Comparison of ENCODE assay signal across 9 mouse cellular contexts in the genomic region with DNA sequence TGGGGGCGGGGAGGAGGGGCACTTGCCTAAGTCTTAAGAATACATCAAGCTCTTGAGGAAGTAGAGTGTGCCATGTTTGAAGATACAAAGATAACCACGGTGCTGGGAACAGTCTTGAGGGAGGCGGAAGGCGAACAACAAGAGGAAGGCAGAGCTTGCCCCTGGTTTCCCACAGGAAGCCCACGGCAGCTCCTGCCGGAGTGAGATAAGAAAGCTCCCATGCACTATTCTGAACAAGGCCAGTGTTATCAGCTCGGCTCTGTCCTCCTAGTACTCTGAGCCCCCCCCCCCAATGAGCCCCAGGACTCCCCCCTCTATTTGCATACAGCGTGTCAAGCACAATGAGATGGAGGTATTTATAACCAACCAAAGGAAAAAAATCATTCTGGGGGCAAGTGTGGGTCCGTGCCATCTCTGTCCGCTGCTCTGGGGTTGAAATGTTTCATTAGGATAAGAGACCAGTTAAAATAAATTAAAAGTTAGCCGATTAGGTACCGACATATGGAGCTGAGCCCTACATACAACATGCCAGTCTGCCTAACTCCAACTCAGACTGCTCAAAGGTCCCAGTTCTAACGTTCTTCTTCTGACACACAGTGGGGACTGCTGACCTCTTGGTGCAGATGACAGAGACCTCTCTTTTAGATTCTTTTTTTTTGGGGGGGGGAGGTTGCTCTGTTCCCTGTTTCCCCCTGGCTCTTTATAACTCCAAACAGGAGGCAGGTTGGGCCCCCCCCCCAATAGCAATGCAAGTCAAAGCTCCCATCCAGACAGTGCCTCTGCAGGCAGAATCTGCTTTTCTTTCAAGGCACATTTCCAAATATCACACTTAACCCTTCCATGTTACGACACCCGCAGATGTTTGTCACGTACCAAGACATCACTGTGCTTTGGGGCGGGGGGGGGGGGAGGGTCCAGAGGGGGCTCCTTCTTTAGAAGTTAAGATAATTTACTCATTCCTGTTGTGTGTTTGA.
DNase-seq lines count a peak whose midpoint lies in the region; ATAC-seq and TF ChIP-seq lines count a peak whose summit lies in the region.
"Had no signal": no experiment of that assay in that cellular context is flagged by ENCODE, and none has a peak within 500 bp of the region (broad histone marks: within the 10 kb centered on the region; RNA-seq: fewer than 3 reads in every experiment).

No protein-coding gene starts in this region.

- H3K9me3 ChIP-seq in embryonic facial prominence, embryonic 14.5 days (ENCODE audit: control insufficient read depth, low read length) = peaks cover 4% of the 10 kb centered on the region; the same call in 1 of the 2 replicates
- H3K9me3 ChIP-seq in embryonic facial prominence, embryonic 10.5 days = peaks cover 8% of the 10 kb centered on the region; the same call in 1 of the 2 replicates
- H3K9me3 ChIP-seq in kidney, embryonic 16.5 days (ENCODE audit: low read length) = no peaks in the 10 kb centered on the region
- peaks cover 4% of the 10 kb centered on the region; the same call in 1 of the 2 replicates for H3K9me3 ChIP-seq in hindbrain, embryonic 12.5 days (replicated peaks)
- H3K9me3 ChIP-seq: limb, embryonic 13.5 days had no signal

- H3K27ac ChIP-seq in embryonic facial prominence, embryonic 14.5 days (replicated peaks; ENCODE audit: low read depth, low read length) = no peak overlapping the region
- no peak overlapping the region for H3K27ac ChIP-seq in embryonic facial prominence, embryonic 10.5 days (replicated peaks)
- H3K27ac ChIP-seq in heart, adult 2 months = peak overlapping the region; percentile 71
- H3K27ac ChIP-seq in kidney, embryonic 16.5 days (ENCODE audit: low read length) = peak overlapping the region; percentile 48
- H3K27ac ChIP-seq in hindbrain, embryonic 12.5 days = no peak overlapping the region
- H3K27ac ChIP-seq: limb, embryonic 13.5 days had no signal

- peak; percentile 26 for DNase-seq in embryonic facial prominence, embryonic 14.5 days (ENCODE audit: low spot score)
- no peak for DNase-seq in embryonic facial prominence, embryonic 10.5 days (ENCODE audit: low spot score)
- DNase-seq in heart, adult 2 months = peak; percentile 56 to 81
- peak; percentile 89 for DNase-seq in lung, postnatal 36 days
- DNase-seq in cerebellum, postnatal 14 days = no peak
- DNase-seq in urinary bladder, postnatal 10 days (ENCODE audit: low spot score) = no peak

- 67% methylated on average over 17 of the region's 17 CpGs for WGBS in embryonic facial prominence, embryonic 14.5 days
- 69% methylated on average over 17 of the region's 17 CpGs for WGBS in embryonic facial prominence, embryonic 10.5 days
- whole genome bisulfite sequencing in heart, adult 2 months = 16% methylated on average over 17 of the region's 17 CpGs
- 63% methylated on average over 17 of the region's 17 CpGs for WGBS in kidney, embryonic 16.5 days
- WGBS in hindbrain, embryonic 12.5 days = 71% methylated on average over 17 of the region's 17 CpGs

- H3K4me1 ChIP-seq in embryonic facial prominence, embryonic 14.5 days (ENCODE audit: control insufficient read depth, insufficient read depth, low read length) = no peaks in the 10 kb centered on the region
- peaks cover 8% of the 10 kb centered on the region for H3K4me1 ChIP-seq in embryonic facial prominence, embryonic 10.5 days
- peaks cover 17% of the 10 kb centered on the region for H3K4me1 ChIP-seq in heart, adult 2 months (ENCODE audit: control insufficient read depth, insufficient read depth, low read length)
- H3K4me1 ChIP-seq in kidney, embryonic 16.5 days (ENCODE audit: insufficient read depth, low read length) = no peaks in the 10 kb centered on the region
- H3K4me1 ChIP-seq in hindbrain, embryonic 12.5 days = peaks cover 4% of the 10 kb centered on the region; the same call in 1 of the 2 replicates
- H3K4me1 ChIP-seq: limb, embryonic 13.5 days had no signal

- peaks cover 3% of the 10 kb centered on the region for H3K79me2 ChIP-seq in heart, adult 2 months (replicated peaks; ENCODE audit: control insufficient read depth, insufficient read depth, low read length)

- H3K4me2 ChIP-seq in embryonic facial prominence, embryonic 14.5 days (ENCODE audit: low read depth, low read length) = no peak overlapping the region
- no peak overlapping the region for H3K4me2 ChIP-seq in kidney, embryonic 16.5 days (replicated peaks; ENCODE audit: low read depth, low read length)
- H3K4me2 ChIP-seq in hindbrain, embryonic 12.5 days (replicated peaks) = no peak overlapping the region
- H3K4me2 ChIP-seq: limb, embryonic 13.5 days had no signal

- no peaks in the 10 kb centered on the region for H3K36me3 ChIP-seq in embryonic facial prominence, embryonic 14.5 days (ENCODE audit: control insufficient read depth, insufficient read depth, low read length)
- no peaks in the 10 kb centered on the region for H3K36me3 ChIP-seq in embryonic facial prominence, embryonic 10.5 days (replicated peaks)
- H3K36me3 ChIP-seq in heart, adult 2 months (ENCODE audit: control insufficient read depth, insufficient read depth, low read length) = peaks cover 28% of the 10 kb centered on the region
- no peaks in the 10 kb centered on the region for H3K36me3 ChIP-seq in kidney, embryonic 16.5 days (ENCODE audit: insufficient read depth, low read length)
- H3K36me3 ChIP-seq in hindbrain, embryonic 12.5 days = no peaks in the 10 kb centered on the region
- H3K36me3 ChIP-seq: limb, embryonic 13.5 days had no signal

- peak; percentile 69 for TF ChIP-seq POLR2A in heart, adult 2 months (IDR thresholded peaks at IDR 0.05; ENCODE audit: insufficient read depth, low read depth, low read length)

- no peaks in the 10 kb centered on the region for H3K27me3 ChIP-seq in embryonic facial prominence, embryonic 14.5 days (replicated peaks; ENCODE audit: control insufficient read depth, insufficient read depth, low read length)
- H3K27me3 ChIP-seq in embryonic facial prominence, embryonic 10.5 days (replicated peaks; ENCODE audit: low read depth, poor library complexity, severe bottlenecking) = no peaks in the 10 kb centered on the region
- H3K27me3 ChIP-seq in heart, adult 2 months (ENCODE audit: control insufficient read depth, insufficient read depth, low read length) = no peaks in the 10 kb centered on the region
- H3K27me3 ChIP-seq in kidney, embryonic 16.5 days (ENCODE audit: insufficient read depth, low read length) = no peaks in the 10 kb centered on the region
- H3K27me3 ChIP-seq in hindbrain, embryonic 12.5 days = no peaks in the 10 kb centered on the region
- H3K27me3 ChIP-seq: limb, embryonic 13.5 days had no signal

- ATAC-seq in embryonic facial prominence, embryonic 14.5 days (ENCODE audit: low read depth) = no peak
- ATAC-seq in kidney, embryonic 16.5 days (ENCODE audit: low FRiP score, low TSS enrichment) = peak; percentile 89
- no peak for ATAC-seq in hindbrain, embryonic 12.5 days (ENCODE audit: low FRiP score)

- peak; percentile 99 for TF ChIP-seq EP300 in heart, adult 2 months (IDR thresholded peaks at IDR 0.05; ENCODE audit: insufficient read depth, low read depth, low read length)

- no peak overlapping the region for H3K4me3 ChIP-seq in embryonic facial prominence, embryonic 14.5 days (ENCODE audit: low read depth, low read length)
- no peak overlapping the region for H3K4me3 ChIP-seq in embryonic facial prominence, embryonic 10.5 days
- no peak overlapping the region for H3K4me3 ChIP-seq in heart, adult 2 months
- no peak overlapping the region for H3K4me3 ChIP-seq in kidney, embryonic 16.5 days (ENCODE audit: low read length)
- H3K4me3 ChIP-seq in hindbrain, embryonic 12.5 days = no peak overlapping the region
- H3K4me3 ChIP-seq: limb, embryonic 13.5 days had no signal

- no peak overlapping the region for H3K9ac ChIP-seq in embryonic facial prominence, embryonic 14.5 days (ENCODE audit: low read depth, low read length)
- H3K9ac ChIP-seq in heart, adult 2 months (ENCODE audit: low read depth, low read length) = no peak overlapping the region
- H3K9ac ChIP-seq in kidney, embryonic 16.5 days (replicated peaks; ENCODE audit: low read length) = no peak overlapping the region
- no peak overlapping the region for H3K9ac ChIP-seq in hindbrain, embryonic 12.5 days
- H3K9ac ChIP-seq: limb, embryonic 13.5 days had no signal

- intact Hi-C loops in heart, adult 2 months (cut with DNase I) = loop anchor here (1.0 to 5.0 kb wide), 5 partner anchors 13 to 95 kb away; a partner anchor contains a TSS

- TF ChIP-seq CTCF in heart, adult 2 months (IDR thresholded peaks at IDR 0.05) = no peak

Comparison
In these comparisons a context has a peak if more than half of its experiments do, and no peak if none do; other contexts are left out.
1. DNase-seq: peak in embryonic facial prominence, embryonic 14.5 days (single experiment), heart, adult 2 months (2 of 2) and lung, postnatal 36 days (single experiment); none in embryonic facial prominence, embryonic 10.5 days (single experiment), cerebellum, postnatal 14 days (0 of 2) and urinary bladder, postnatal 10 days (single experiment).
2. H3K27ac ChIP-seq: peak in heart, adult 2 months (single experiment) and kidney, embryonic 16.5 days (single experiment); none in embryonic facial prominence, embryonic 14.5 days (single experiment), embryonic facial prominence, embryonic 10.5 days (single experiment) and hindbrain, embryonic 12.5 days (single experiment).